Mouse (Mus musculus): ENCODE measurements around the gene Myo1b. TPM values are rescaled to one million over a fixed set of nuclear protein-coding genes. Genes with fewer than 3 reads are reported as not detected.

Myo1b gene
- total and polyA plus RNA-seq, 3 experiments = not detected

GRCm38 (mm10) chr1:51911331-51911730 lies 4.5 kb downstream of the Myo1b start:
- no peaks in the 10 kb centered on the region for H3K9me3 ChIP-seq (replicated peaks; ENCODE audit: insufficient read depth, low read length)
- no peak for DNase-seq (ENCODE audit: low read depth, low spot score)
- no peaks in the 10 kb centered on the region for H3K79me2 ChIP-seq (ENCODE audit: control insufficient read depth, insufficient read depth, low read length, poor library complexity)
- no peak overlapping the region for H3K4me3 ChIP-seq (ENCODE audit: control insufficient read depth in 1 of 2, insufficient read depth in 1 of 2, low read depth in 2 of 2, low read length in 2 of 2)
- H3K27ac ChIP-seq (ENCODE audit: control insufficient read depth, low read depth, low read length) = no peak overlapping the region
- no peaks in the 10 kb centered on the region for H3K27me3 ChIP-seq (ENCODE audit: control insufficient read depth in 1 of 2, insufficient read depth in 2 of 2, low read length in 2 of 2)
- no peak overlapping the region for H3K9ac ChIP-seq (ENCODE audit: control insufficient read depth, low read depth, low read length, poor library complexity, severe bottlenecking)
- no peak for TF ChIP-seq SMC3 (IDR thresholded peaks at IDR 0.05; ENCODE audit: low read depth, low read length)
- TF ChIP-seq E2F4 (IDR thresholded peaks at IDR 0.05; ENCODE audit: borderline replicate concordance, low read depth, low read length) = no peak
- TF ChIP-seq MEF2A (IDR thresholded peaks at IDR 0.05; ENCODE audit: extremely low read depth, insufficient replicate concordance, low read depth, low read length, poor library complexity, severe bottlenecking) = no peak
- TF ChIP-seq BHLHE40 (IDR thresholded peaks at IDR 0.05; ENCODE audit: borderline replicate concordance, low read depth, low read length) = no peak
- TF ChIP-seq ZNF384 (IDR thresholded peaks at IDR 0.05; ENCODE audit: low read depth, low read length) = no peak
- no peak for TF ChIP-seq TBP (IDR thresholded peaks at IDR 0.05; ENCODE audit: low read depth, low read length)
- no peak for TF ChIP-seq POLR2A (IDR thresholded peaks at IDR 0.05; ENCODE audit: control insufficient read depth in 1 of 2, insufficient read depth in 1 of 2, low read depth in 1 of 2, low read length in 2 of 2, poor library complexity in 1 of 2)
- TF ChIP-seq TCF12 (IDR thresholded peaks at IDR 0.05; ENCODE audit: low read depth, low read length) = no peak
- no peak for TF ChIP-seq MAZ (IDR thresholded peaks at IDR 0.05; ENCODE audit: low read depth, low read length)
- TF ChIP-seq ZMIZ1 (IDR thresholded peaks at IDR 0.05; ENCODE audit: low read depth, low read length) = no peak
- TF ChIP-seq NELFE (IDR thresholded peaks at IDR 0.05; ENCODE audit: low read depth, low read length) = no peak
- no peak for TF ChIP-seq RAD21 (IDR thresholded peaks at IDR 0.05; ENCODE audit: low read depth, low read length)
- no peak for TF ChIP-seq CHD1 (IDR thresholded peaks at IDR 0.05; ENCODE audit: low read depth, low read length)
- no peak for TF ChIP-seq ZC3H11A (IDR thresholded peaks at IDR 0.05; ENCODE audit: low read depth, low read length)
- no peak for TF ChIP-seq ZKSCAN1 (IDR thresholded peaks at IDR 0.05; ENCODE audit: low read depth, low read length)
- no peaks in the 10 kb centered on the region for H3K36me3 ChIP-seq (ENCODE audit: control insufficient read depth in 1 of 2, insufficient read depth in 2 of 2, low read length in 2 of 2)
- H3K4me1 ChIP-seq (ENCODE audit: control insufficient read depth in 1 of 2, insufficient read depth in 2 of 2, low read length in 2 of 2) = no peaks in the 10 kb centered on the region

GRCm38 (mm10) chr1:51909204-51909603 lies 6.7 kb downstream of the Myo1b start:
- no peak overlapping the region for H3K27ac ChIP-seq (ENCODE audit: control insufficient read depth, low read depth, low read length)
- H3K9me3 ChIP-seq (replicated peaks; ENCODE audit: insufficient read depth, low read length) = no peaks in the 10 kb centered on the region
- no peak for TF ChIP-seq ZMIZ1 (IDR thresholded peaks at IDR 0.05; ENCODE audit: low read depth, low read length)
- TF ChIP-seq NELFE (IDR thresholded peaks at IDR 0.05; ENCODE audit: low read depth, low read length) = no peak
- H3K4me1 ChIP-seq (ENCODE audit: control insufficient read depth in 1 of 2, insufficient read depth in 2 of 2, low read length in 2 of 2) = no peaks in the 10 kb centered on the region
- no peaks in the 10 kb centered on the region for H3K27me3 ChIP-seq (ENCODE audit: control insufficient read depth in 1 of 2, insufficient read depth in 2 of 2, low read length in 2 of 2)
- H3K36me3 ChIP-seq (ENCODE audit: control insufficient read depth in 1 of 2, insufficient read depth in 2 of 2, low read length in 2 of 2) = no peaks in the 10 kb centered on the region
- H3K4me3 ChIP-seq (ENCODE audit: control insufficient read depth in 1 of 2, insufficient read depth in 1 of 2, low read depth in 2 of 2, low read length in 2 of 2) = no peak overlapping the region
- DNase-seq (ENCODE audit: low read depth, low spot score) = no peak
- no peaks in the 10 kb centered on the region for H3K79me2 ChIP-seq (ENCODE audit: control insufficient read depth, insufficient read depth, low read length, poor library complexity)
- H3K9ac ChIP-seq (ENCODE audit: control insufficient read depth, low read depth, low read length, poor library complexity, severe bottlenecking) = no peak overlapping the region

GRCm38 (mm10) chr1:51907821-51908220 lies 8.1 kb downstream of the Myo1b start:
- Histone ChIP-seq H3K27me3 (ENCODE audit: control insufficient read depth in 1 of 2, insufficient read depth in 2 of 2, low read length in 2 of 2) (no peaks in the 10 kb centered on the region), H3K36me3 (ENCODE audit: control insufficient read depth in 1 of 2, insufficient read depth in 2 of 2, low read length in 2 of 2) (no peaks in the 10 kb centered on the region), H3K79me2 (ENCODE audit: control insufficient read depth, insufficient read depth, low read length, poor library complexity) (no peaks in the 10 kb centered on the region), H3K9ac (ENCODE audit: control insufficient read depth, low read depth, low read length, poor library complexity, severe bottlenecking) (no peak overlapping the region), H3K27ac (ENCODE audit: control insufficient read depth, low read depth, low read length) (no peak overlapping the region), H3K4me1 (ENCODE audit: control insufficient read depth in 1 of 2, insufficient read depth in 2 of 2, low read length in 2 of 2) (no peaks in the 10 kb centered on the region), H3K4me3 (ENCODE audit: control insufficient read depth in 1 of 2, insufficient read depth in 1 of 2, low read depth in 2 of 2, low read length in 2 of 2) (no peak overlapping the region), H3K9me3 (replicated peaks; ENCODE audit: insufficient read depth, low read length) (no peaks in the 10 kb centered on the region)
- no peak for DNase-seq (ENCODE audit: low read depth, low spot score)
- no peak for TF ChIP-seq USF1 (IDR thresholded peaks at IDR 0.05; ENCODE audit: low read depth, low read length)
- TF ChIP-seq CHD2 (IDR thresholded peaks at IDR 0.05; ENCODE audit: low read length) = no peak
- no peak for TF ChIP-seq CHD1 (IDR thresholded peaks at IDR 0.05; ENCODE audit: low read depth, low read length)
- TF ChIP-seq ETS1 (IDR thresholded peaks at IDR 0.05; ENCODE audit: low read depth, low read length) = no peak
- TF ChIP-seq CTCF (IDR thresholded peaks at IDR 0.05 in 2 of 3, conservative IDR thresholded peaks at IDR 0.05 in 1 of 3; ENCODE audit: control insufficient read depth in 1 of 3, insufficient read depth in 1 of 3, low read depth in 2 of 3, low read length in 3 of 3, poor library complexity in 1 of 3, severe bottlenecking in 1 of 3) = no peak
- no peak for TF ChIP-seq E2F4 (IDR thresholded peaks at IDR 0.05; ENCODE audit: borderline replicate concordance, low read depth, low read length)
- no peak for TF ChIP-seq RAD21 (IDR thresholded peaks at IDR 0.05; ENCODE audit: low read depth, low read length)
- TF ChIP-seq TAL1 (IDR thresholded peaks at IDR 0.05; ENCODE audit: low read length) = no peak
- no peak for TF ChIP-seq JUND (IDR thresholded peaks at IDR 0.05; ENCODE audit: low read depth, low read length)
- no peak for TF ChIP-seq BHLHE40 (IDR thresholded peaks at IDR 0.05; ENCODE audit: borderline replicate concordance, low read depth, low read length)
- no peak for TF ChIP-seq ZMIZ1 (IDR thresholded peaks at IDR 0.05; ENCODE audit: low read depth, low read length)
- TF ChIP-seq MAFK (IDR thresholded peaks at IDR 0.05; ENCODE audit: borderline replicate concordance, low read depth, low read length) = no peak
- no peak for TF ChIP-seq EP300 (IDR thresholded peaks at IDR 0.05; ENCODE audit: low read depth in 1 of 2, low read length in 2 of 2)
- TF ChIP-seq ZNF384 (IDR thresholded peaks at IDR 0.05; ENCODE audit: low read depth, low read length) = no peak
- no peak for TF ChIP-seq ZC3H11A (IDR thresholded peaks at IDR 0.05; ENCODE audit: low read depth, low read length)
- no peak for TF ChIP-seq TCF12 (IDR thresholded peaks at IDR 0.05; ENCODE audit: low read depth, low read length)
- TF ChIP-seq USF2 (IDR thresholded peaks at IDR 0.05; ENCODE audit: borderline replicate concordance in 1 of 2, insufficient read depth in 1 of 2, low read depth in 1 of 2, low read length in 2 of 2) = no peak
- no peak for TF ChIP-seq GATA1 (IDR thresholded peaks at IDR 0.05; ENCODE audit: low read depth, low read length)

All from MEL (cell line).